Mouse (Mus musculus): ENCODE measurements around the gene 9930111J21Rik2.
"Not testable (repeated sequence)": the region's sequence is repeated elsewhere in the genome, so short reads cannot be mapped to it uniquely, and the experiment has no call there.

GRCm38 (mm10) chr11:49060061-49060460, 9.0 kb upstream of the 9930111J21Rik2 start:
- not testable (repeated sequence) for TF ChIP-seq CTCF (IDR thresholded peaks at IDR 0.05; ENCODE audit: borderline replicate concordance, control insufficient read depth, extremely low read depth, insufficient read depth, low read length, poor library complexity); POLR2A (IDR thresholded peaks at IDR 0.05; ENCODE audit: control insufficient read depth, extremely low read depth, insufficient read depth, low read length, poor library complexity)
